Mouse (Mus musculus): ENCODE data around the gene Galntl6. TPM values are rescaled to one million over a fixed set of nuclear protein-coding genes. Genes with fewer than 3 reads are reported as not detected.

Gene Galntl6
- total RNA-seq, 1 experiment = 0.09 TPM

- H3K9ac ChIP-seq (ENCODE audit: insufficient read depth, low read depth, low read length, poor library complexity, severe bottlenecking) = no peak overlapping the region
- no peak overlapping the region for H3K27ac ChIP-seq (ENCODE audit: insufficient read depth, low read depth, low read length, poor library complexity, severe bottlenecking)
- H3K9me3 ChIP-seq (ENCODE audit: control insufficient read depth, insufficient read depth, low read depth, low read length) = no peaks in the 10 kb centered on the region
- no peaks in the 10 kb centered on the region for H3K4me1 ChIP-seq (ENCODE audit: control insufficient read depth in 2 of 2, insufficient read depth in 2 of 2, low read length in 2 of 2, poor library complexity in 1 of 2)
- in situ Hi-C loops (cut with MboI; ENCODE audit: low sequenced_read_pairs in 2 of 2, unreplicated experiment in 2 of 2) = no loop called here
- TF ChIP-seq ZC3H11A (IDR thresholded peaks at IDR 0.05; ENCODE audit: borderline replicate concordance, low read depth, low read length) (no peak), CHD2 (IDR thresholded peaks at IDR 0.05; ENCODE audit: low read depth, low read length) (no peak), ZNF384 (IDR thresholded peaks at IDR 0.05; ENCODE audit: low read depth, low read length) (no peak), HCFC1 (IDR thresholded peaks at IDR 0.05; ENCODE audit: borderline replicate concordance, insufficient read depth, low read length) (no peak), MAFK (IDR thresholded peaks at IDR 0.05; ENCODE audit: insufficient read depth, low read depth, low read length) (no peak)
- no peak for DNase-seq (ENCODE audit: low read depth, low spot score)
- no peak overlapping the region for H3K4me3 ChIP-seq (ENCODE audit: insufficient read depth in 1 of 2, low read depth in 1 of 2, low read length in 2 of 2, poor library complexity in 1 of 2, severe bottlenecking in 1 of 2)
- H3K36me3 ChIP-seq (ENCODE audit: control insufficient read depth, insufficient read depth, low read length, poor library complexity, severe bottlenecking) = no peaks in the 10 kb centered on the region
Observed at GRCm38 (mm10) chr8:57918720-57919640, 993.5 kb downstream of the Galntl6 start.

GRCm38 (mm10) chr8:57893360-57893759 lies 1019.1 kb downstream of the Galntl6 start:
- in situ Hi-C loops (cut with MboI; ENCODE audit: low sequenced_read_pairs in 2 of 2, unreplicated experiment in 2 of 2) = no loop called here

GRCm38 (mm10) chr8:57892115-57892514 lies 1020.3 kb downstream of the Galntl6 start:
- H3K9me3 ChIP-seq (ENCODE audit: control insufficient read depth, insufficient read depth, low read depth, low read length) = no peaks in the 10 kb centered on the region
- H3K4me1 ChIP-seq (ENCODE audit: control insufficient read depth in 2 of 2, insufficient read depth in 2 of 2, low read length in 2 of 2, poor library complexity in 1 of 2) = no peaks in the 10 kb centered on the region
- TF ChIP-seq CHD2 (IDR thresholded peaks at IDR 0.05; ENCODE audit: low read depth, low read length) (no peak), ZC3H11A (IDR thresholded peaks at IDR 0.05; ENCODE audit: borderline replicate concordance, low read depth, low read length) (no peak)
- H3K9ac ChIP-seq (ENCODE audit: insufficient read depth, low read depth, low read length, poor library complexity, severe bottlenecking) = no peak overlapping the region
- no peak for DNase-seq (ENCODE audit: low read depth, low spot score)
- no peak overlapping the region for H3K27ac ChIP-seq (ENCODE audit: insufficient read depth, low read depth, low read length, poor library complexity, severe bottlenecking)
- in situ Hi-C loops (cut with MboI; ENCODE audit: low sequenced_read_pairs in 2 of 2, unreplicated experiment in 2 of 2) = no loop called here
- H3K36me3 ChIP-seq (ENCODE audit: control insufficient read depth, insufficient read depth, low read length, poor library complexity, severe bottlenecking) = no peaks in the 10 kb centered on the region
- H3K4me3 ChIP-seq (ENCODE audit: insufficient read depth in 1 of 2, low read depth in 1 of 2, low read length in 2 of 2, poor library complexity in 1 of 2, severe bottlenecking in 1 of 2) = no peak overlapping the region

More at GRCm38 (mm10) chr8:57893360-57893759, 1019.1 kb downstream of the Galntl6 start:
- no peak overlapping the region for H3K4me3 ChIP-seq (ENCODE audit: insufficient read depth in 1 of 2, low read depth in 1 of 2, low read length in 2 of 2, poor library complexity in 1 of 2, severe bottlenecking in 1 of 2)
- TF ChIP-seq CHD2 (IDR thresholded peaks at IDR 0.05; ENCODE audit: low read depth, low read length) (no peak), ZC3H11A (IDR thresholded peaks at IDR 0.05; ENCODE audit: borderline replicate concordance, low read depth, low read length) (no peak), ZNF384 (IDR thresholded peaks at IDR 0.05; ENCODE audit: low read depth, low read length) (no peak), HCFC1 (IDR thresholded peaks at IDR 0.05; ENCODE audit: borderline replicate concordance, insufficient read depth, low read length) (no peak), MAFK (IDR thresholded peaks at IDR 0.05; ENCODE audit: insufficient read depth, low read depth, low read length) (no peak)
- no peaks in the 10 kb centered on the region for H3K36me3 ChIP-seq (ENCODE audit: control insufficient read depth, insufficient read depth, low read length, poor library complexity, severe bottlenecking)
- DNase-seq (ENCODE audit: low read depth, low spot score) = no peak
- no peak overlapping the region for H3K9ac ChIP-seq (ENCODE audit: insufficient read depth, low read depth, low read length, poor library complexity, severe bottlenecking)
- no peaks in the 10 kb centered on the region for H3K9me3 ChIP-seq (ENCODE audit: control insufficient read depth, insufficient read depth, low read depth, low read length)
- no peak overlapping the region for H3K27ac ChIP-seq (ENCODE audit: insufficient read depth, low read depth, low read length, poor library complexity, severe bottlenecking)
- no peaks in the 10 kb centered on the region for H3K4me1 ChIP-seq (ENCODE audit: control insufficient read depth in 2 of 2, insufficient read depth in 2 of 2, low read length in 2 of 2, poor library complexity in 1 of 2)

- no peak for DNase-seq (ENCODE audit: low read depth, low spot score)
- TF ChIP-seq HCFC1 (IDR thresholded peaks at IDR 0.05; ENCODE audit: borderline replicate concordance, insufficient read depth, low read length) (no peak), ZNF384 (IDR thresholded peaks at IDR 0.05; ENCODE audit: low read depth, low read length) (no peak), ZC3H11A (IDR thresholded peaks at IDR 0.05; ENCODE audit: borderline replicate concordance, low read depth, low read length) (no peak), CHD2 (IDR thresholded peaks at IDR 0.05; ENCODE audit: low read depth, low read length) (no peak), MAFK (IDR thresholded peaks at IDR 0.05; ENCODE audit: insufficient read depth, low read depth, low read length) (no peak)
- H3K4me1 ChIP-seq (ENCODE audit: control insufficient read depth in 2 of 2, insufficient read depth in 2 of 2, low read length in 2 of 2, poor library complexity in 1 of 2) = no peaks in the 10 kb centered on the region
- H3K9me3 ChIP-seq (ENCODE audit: control insufficient read depth, insufficient read depth, low read depth, low read length) = no peaks in the 10 kb centered on the region
- in situ Hi-C loops (cut with MboI; ENCODE audit: low sequenced_read_pairs in 2 of 2, unreplicated experiment in 2 of 2) = no loop called here
- no peaks in the 10 kb centered on the region for H3K36me3 ChIP-seq (ENCODE audit: control insufficient read depth, insufficient read depth, low read length, poor library complexity, severe bottlenecking)
- H3K4me3 ChIP-seq (ENCODE audit: insufficient read depth in 1 of 2, low read depth in 1 of 2, low read length in 2 of 2, poor library complexity in 1 of 2, severe bottlenecking in 1 of 2) = no peak overlapping the region
- H3K9ac ChIP-seq (ENCODE audit: insufficient read depth, low read depth, low read length, poor library complexity, severe bottlenecking) = no peak overlapping the region
- H3K27ac ChIP-seq (ENCODE audit: insufficient read depth, low read depth, low read length, poor library complexity, severe bottlenecking) = no peak overlapping the region
Observed at GRCm38 (mm10) chr8:57890159-57890558, 1022.3 kb downstream of the Galntl6 start.

All from ES-E14 (cell line).